Mouse (Mus musculus): Measurements from ENCODE around the gene Plcd3.

GRCm38 (mm10) chr11:103132576-103133455 is 31.4 kb upstream of the Plcd3 start:
- TF ChIP-seq CTCF (IDR thresholded peaks at IDR 0.05 in 2 of 3, conservative IDR thresholded peaks at IDR 0.05 in 1 of 3; ENCODE audit: control insufficient read depth in 1 of 3, insufficient read depth in 1 of 3, low read depth in 2 of 3, low read length in 3 of 3, poor library complexity in 1 of 3, severe bottlenecking in 1 of 3), result no peak; a peak in 1 of 6 replicates
- peak; percentile 91 for TF ChIP-seq NELFE (IDR thresholded peaks at IDR 0.05; ENCODE audit: low read depth, low read length)
- TF ChIP-seq JUND (IDR thresholded peaks at IDR 0.05; ENCODE audit: low read depth, low read length), result no peak
- no peak for TF ChIP-seq BHLHE40 (IDR thresholded peaks at IDR 0.05; ENCODE audit: borderline replicate concordance, low read depth, low read length)
- peak; percentile 59; the same call in 1 of the 2 replicates for TF ChIP-seq ZKSCAN1 (IDR thresholded peaks at IDR 0.05; ENCODE audit: low read depth, low read length)
- no peak for TF ChIP-seq USF2 (IDR thresholded peaks at IDR 0.05; ENCODE audit: borderline replicate concordance in 1 of 2, insufficient read depth in 1 of 2, low read depth in 1 of 2, low read length in 2 of 2)
- no peak for TF ChIP-seq RAD21 (IDR thresholded peaks at IDR 0.05; ENCODE audit: low read depth, low read length)
